Mouse (Mus musculus): ENCODE measurements at regions not wholly inside any gene's neighbourhood (a gene's known extent, or its start where the extent isn't known, plus 50 kb on each side); places are given as distances from the start of the nearest gene placed in this dataset.
A peak's percentile ranks its signal among the peaks of the same experiment; 100 is the strongest.

DNA sequence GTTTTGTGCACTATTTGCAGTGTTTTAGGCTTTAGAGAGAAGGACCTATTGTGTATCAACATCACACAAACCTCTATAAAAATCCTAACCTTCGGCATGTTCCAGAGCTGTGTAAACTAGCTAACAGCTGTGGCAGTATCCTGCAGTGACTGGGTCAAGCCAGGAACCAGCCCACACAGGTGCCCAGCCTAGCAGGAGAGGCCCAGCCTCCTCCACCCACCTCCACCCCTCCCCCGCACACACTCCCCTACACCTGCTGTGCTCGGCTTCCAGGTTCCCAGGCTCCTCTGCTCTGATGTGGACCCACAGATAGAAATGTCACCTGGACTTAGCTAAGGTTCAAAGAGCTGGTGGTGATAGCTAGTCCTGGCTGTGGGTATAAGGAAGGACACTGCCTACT is 179.5 kb upstream of the Klf3 start:
- 43% methylated on average over 3 of the region's 3 CpGs for WGBS

DNA sequence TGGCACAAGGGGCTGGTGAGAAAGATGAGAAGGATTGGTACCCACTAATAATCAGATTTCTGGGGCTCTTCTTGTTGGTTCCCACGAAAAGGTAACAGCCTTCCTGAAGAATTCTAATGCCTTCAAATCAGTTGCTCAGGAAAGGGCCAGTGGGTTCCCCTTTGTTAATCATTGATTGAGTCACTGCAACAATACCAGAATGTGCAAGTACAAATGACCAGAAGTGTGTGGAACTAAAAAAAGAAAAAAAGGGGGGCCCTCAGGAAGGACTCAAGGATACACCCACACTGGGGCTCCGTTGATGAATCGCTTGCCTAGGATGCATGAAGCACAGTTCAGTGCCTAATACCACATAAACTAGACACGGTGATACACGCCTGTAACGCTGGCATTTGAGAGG is 179.0 kb upstream of the Klf3 start:
- TF ChIP-seq POLR2A (IDR thresholded peaks at IDR 0.05; ENCODE audit: borderline replicate concordance, extremely low read depth, insufficient read depth, insufficient read length) = no peak
- 85% methylated on average over 6 of the region's 6 CpGs for WGBS
- ATAC-seq (ENCODE audit: low FRiP score, low read depth) = no peak
- DNase-seq (ENCODE audit: low spot score) = no peak
- no peak overlapping the region for H3K9ac ChIP-seq (ENCODE audit: low read depth, low read length, severe bottlenecking)
- H3K36me3 ChIP-seq (ENCODE audit: control insufficient read depth, insufficient read depth, low read length) = no peaks in the 10 kb centered on the region
- peaks cover 14% of the 10 kb centered on the region for H3K4me1 ChIP-seq (ENCODE audit: control insufficient read depth, insufficient read depth, low read length)
- H3K9me3 ChIP-seq (ENCODE audit: control insufficient read depth, low read length) = no peaks in the 10 kb centered on the region
- H3K4me3 ChIP-seq (replicated peaks; ENCODE audit: low read length) = no peak overlapping the region
- no peaks in the 10 kb centered on the region for H3K27me3 ChIP-seq (ENCODE audit: control insufficient read depth, insufficient read depth, low read length)
- no peak overlapping the region for H3K4me2 ChIP-seq (replicated peaks; ENCODE audit: low read depth, low read length, severe bottlenecking)
- H3K27ac ChIP-seq (replicated peaks; ENCODE audit: low read depth, low read length) = no peak overlapping the region

More for the DNA sequence above, 179.5 kb upstream of the Klf3 start:
- TF ChIP-seq POLR2A (IDR thresholded peaks at IDR 0.05; ENCODE audit: borderline replicate concordance, extremely low read depth, insufficient read depth, insufficient read length) = no peak
- no peak for ATAC-seq (ENCODE audit: low FRiP score, low read depth)
- DNase-seq (ENCODE audit: low spot score) = no peak
- Histone ChIP-seq H3K27ac (replicated peaks; ENCODE audit: low read depth, low read length) (no peak overlapping the region), H3K36me3 (ENCODE audit: control insufficient read depth, insufficient read depth, low read length) (no peaks in the 10 kb centered on the region), H3K9ac (ENCODE audit: low read depth, low read length, severe bottlenecking) (no peak overlapping the region), H3K4me2 (replicated peaks; ENCODE audit: low read depth, low read length, severe bottlenecking) (no peak overlapping the region), H3K4me1 (ENCODE audit: control insufficient read depth, insufficient read depth, low read length) (peaks cover 14% of the 10 kb centered on the region), H3K27me3 (ENCODE audit: control insufficient read depth, insufficient read depth, low read length) (no peaks in the 10 kb centered on the region), H3K9me3 (ENCODE audit: control insufficient read depth, low read length) (no peaks in the 10 kb centered on the region), H3K4me3 (replicated peaks; ENCODE audit: low read length) (no peak overlapping the region)

DNA sequence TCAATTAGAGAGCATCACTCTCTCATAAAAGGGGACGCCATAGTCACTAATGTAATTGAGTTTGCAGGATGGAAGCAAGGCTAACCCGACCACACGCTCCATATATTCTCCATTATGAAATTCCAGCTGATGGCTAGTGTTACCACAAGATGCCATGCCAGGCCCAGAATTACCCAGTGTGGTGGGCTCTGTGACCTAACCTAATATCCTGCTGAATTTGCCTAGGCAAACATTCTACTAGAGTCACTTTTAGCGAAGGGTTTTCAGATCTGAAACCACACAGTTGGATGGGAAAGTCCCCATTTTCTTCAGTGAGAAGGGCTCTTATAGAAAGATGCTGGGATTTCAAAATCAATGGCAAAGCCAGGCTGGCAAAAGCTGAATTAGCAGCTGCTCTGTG is 177.8 kb upstream of the Klf3 start:
- H3K36me3 ChIP-seq (ENCODE audit: control insufficient read depth, insufficient read depth, low read length) = no peaks in the 10 kb centered on the region
- no peaks in the 10 kb centered on the region for H3K27me3 ChIP-seq (ENCODE audit: control insufficient read depth, insufficient read depth, low read length)
- ATAC-seq (ENCODE audit: low FRiP score, low read depth) = no peak
- H3K4me2 ChIP-seq (replicated peaks; ENCODE audit: low read depth, low read length, severe bottlenecking) = no peak overlapping the region
- H3K9ac ChIP-seq (ENCODE audit: low read depth, low read length, severe bottlenecking) = no peak overlapping the region
- no peaks in the 10 kb centered on the region for H3K9me3 ChIP-seq (ENCODE audit: control insufficient read depth, low read length)
- H3K27ac ChIP-seq (replicated peaks; ENCODE audit: low read depth, low read length) = no peak overlapping the region
- H3K4me3 ChIP-seq (replicated peaks; ENCODE audit: low read length) = no peak overlapping the region
- no peak for DNase-seq (ENCODE audit: low spot score)
- H3K4me1 ChIP-seq (ENCODE audit: control insufficient read depth, insufficient read depth, low read length) = peaks cover 14% of the 10 kb centered on the region
- WGBS = 29% methylated on average over 4 of the region's 4 CpGs
- TF ChIP-seq POLR2A (IDR thresholded peaks at IDR 0.05; ENCODE audit: borderline replicate concordance, extremely low read depth, insufficient read depth, insufficient read length) = no peak

DNA sequence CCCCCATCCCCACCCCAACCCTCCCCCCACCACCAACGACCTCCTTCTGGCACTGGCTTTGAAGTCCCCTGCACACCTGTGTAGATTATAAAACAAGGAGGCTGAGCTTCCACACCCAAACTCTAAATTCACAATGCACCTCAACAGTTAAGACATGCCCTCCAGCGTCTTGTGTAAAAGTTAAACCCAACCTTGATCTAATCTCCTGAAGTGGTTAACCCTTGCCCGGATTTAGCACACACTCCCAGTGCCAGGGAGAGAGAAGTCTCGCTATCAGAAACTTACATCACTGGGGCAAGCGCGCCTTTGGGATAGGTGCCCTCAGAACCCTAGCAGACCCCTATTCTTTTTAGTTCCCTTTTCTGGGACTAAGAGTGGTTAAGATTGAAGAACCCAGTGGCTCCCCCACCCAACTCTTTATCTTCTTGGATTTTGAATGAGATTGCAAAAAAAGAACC is 177.3 kb upstream of the Klf3 start:
- no peak for ATAC-seq (ENCODE audit: low FRiP score, low read depth)

DNA sequence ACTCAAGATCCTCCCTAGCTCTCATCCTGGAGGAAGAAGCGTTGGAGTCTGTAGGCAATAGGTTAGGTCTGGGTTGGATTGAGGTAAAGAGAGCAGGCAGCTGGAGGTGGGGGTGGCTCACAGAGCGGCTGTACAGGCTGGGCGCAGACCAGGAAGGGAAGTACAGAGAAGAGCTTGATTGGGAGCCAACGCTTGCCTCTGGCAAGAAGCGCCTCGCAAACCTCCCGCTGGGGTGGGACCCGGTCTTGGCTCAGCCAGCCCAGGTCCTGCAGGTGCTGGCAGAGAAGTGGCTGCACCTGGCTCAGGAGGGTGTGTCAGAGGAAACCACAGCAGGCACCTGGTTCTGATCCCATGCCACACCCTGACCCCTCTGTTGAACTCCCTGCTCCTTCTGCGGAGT is 176.8 kb upstream of the Klf3 start:
- ATAC-seq (ENCODE audit: low FRiP score, low read depth) (no peak), DNase-seq (ENCODE audit: low spot score) (peak; percentile 67)
- Histone ChIP-seq H3K27me3 (ENCODE audit: control insufficient read depth, insufficient read depth, low read length) (no peaks in the 10 kb centered on the region), H3K9me3 (ENCODE audit: control insufficient read depth, low read length) (no peaks in the 10 kb centered on the region), H3K27ac (replicated peaks; ENCODE audit: low read depth, low read length) (0 out of 2 replicates have a peak overlapping the region, but pooled peaks have one; percentile 19), H3K4me2 (replicated peaks; ENCODE audit: low read depth, low read length, severe bottlenecking) (0 out of 2 replicates have a peak overlapping the region, but pooled peaks have one; percentile 5), H3K36me3 (ENCODE audit: control insufficient read depth, insufficient read depth, low read length) (no peaks in the 10 kb centered on the region), H3K9ac (ENCODE audit: low read depth, low read length, severe bottlenecking) (no peak overlapping the region), H3K4me3 (replicated peaks; ENCODE audit: low read length) (no peak overlapping the region), H3K4me1 (ENCODE audit: control insufficient read depth, insufficient read depth, low read length) (peaks cover 14% of the 10 kb centered on the region)
- WGBS = 15% methylated on average over 8 of the region's 9 CpGs
- no peak for TF ChIP-seq POLR2A (IDR thresholded peaks at IDR 0.05; ENCODE audit: borderline replicate concordance, extremely low read depth, insufficient read depth, insufficient read length)

More for the DNA sequence above, 177.3 kb upstream of the Klf3 start:
- Histone ChIP-seq H3K4me2 (replicated peaks; ENCODE audit: low read depth, low read length, severe bottlenecking) (no peak overlapping the region), H3K4me1 (ENCODE audit: control insufficient read depth, insufficient read depth, low read length) (peaks cover 14% of the 10 kb centered on the region), H3K36me3 (ENCODE audit: control insufficient read depth, insufficient read depth, low read length) (no peaks in the 10 kb centered on the region), H3K9me3 (ENCODE audit: control insufficient read depth, low read length) (no peaks in the 10 kb centered on the region), H3K27ac (replicated peaks; ENCODE audit: low read depth, low read length) (0 out of 2 replicates have a peak overlapping the region, but pooled peaks have one; percentile 19), H3K27me3 (ENCODE audit: control insufficient read depth, insufficient read depth, low read length) (no peaks in the 10 kb centered on the region), H3K4me3 (replicated peaks; ENCODE audit: low read length) (no peak overlapping the region), H3K9ac (ENCODE audit: low read depth, low read length, severe bottlenecking) (no peak overlapping the region)
- no peak for TF ChIP-seq POLR2A (IDR thresholded peaks at IDR 0.05; ENCODE audit: borderline replicate concordance, extremely low read depth, insufficient read depth, insufficient read length)
- 42% methylated on average over 6 of the region's 6 CpGs for WGBS
- DNase-seq (ENCODE audit: low spot score) = no peak

DNA sequence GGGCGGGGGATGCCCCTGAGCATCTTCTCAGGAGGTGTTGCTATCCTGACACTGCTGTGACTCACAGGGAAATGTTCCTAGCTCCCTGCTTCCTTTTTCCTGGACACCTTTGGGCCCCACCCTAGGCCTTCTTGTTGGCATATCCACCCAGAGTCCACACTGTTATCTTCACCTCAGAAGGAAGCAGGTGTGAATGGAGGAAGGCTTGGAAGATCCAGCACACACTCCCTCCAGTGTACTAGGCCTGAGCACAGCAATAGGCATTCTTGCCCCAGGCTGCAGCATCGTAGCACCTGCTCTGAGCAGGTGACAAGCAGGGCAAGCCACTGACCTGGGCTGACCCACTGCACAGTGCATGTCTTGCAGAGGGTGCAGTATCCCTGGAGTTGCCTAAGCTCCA is 172.6 kb upstream of the Klf3 start:
- Histone ChIP-seq H3K9me3 (ENCODE audit: control insufficient read depth, low read length) (no peaks in the 10 kb centered on the region), H3K4me2 (replicated peaks; ENCODE audit: low read depth, low read length, severe bottlenecking) (no peak overlapping the region), H3K36me3 (ENCODE audit: control insufficient read depth, insufficient read depth, low read length) (no peaks in the 10 kb centered on the region), H3K27me3 (ENCODE audit: control insufficient read depth, insufficient read depth, low read length) (no peaks in the 10 kb centered on the region), H3K27ac (replicated peaks; ENCODE audit: low read depth, low read length) (no peak overlapping the region), H3K4me1 (ENCODE audit: control insufficient read depth, insufficient read depth, low read length) (peaks cover 12% of the 10 kb centered on the region), H3K4me3 (replicated peaks; ENCODE audit: low read length) (no peak overlapping the region), H3K9ac (ENCODE audit: low read depth, low read length, severe bottlenecking) (no peak overlapping the region)
- DNase-seq (ENCODE audit: low spot score) (no peak), ATAC-seq (ENCODE audit: low FRiP score, low read depth) (no peak)
- TF ChIP-seq POLR2A (IDR thresholded peaks at IDR 0.05; ENCODE audit: borderline replicate concordance, extremely low read depth, insufficient read depth, insufficient read length) = no peak
- 87% methylated on average over 2 of the region's 2 CpGs for WGBS
